Mouse (Mus musculus): Measurements from ENCODE around the gene Npc1l1. TPM values are rescaled to one million over a fixed set of nuclear protein-coding genes. Genes with fewer than 3 reads are reported as not detected.

The Npc1l1 gene
- polyA plus RNA-seq, 1 experiment: 0.24 TPM

- 60% methylated on average over 2 of the region's 2 CpGs for WGBS
- H3K27ac ChIP-seq (ENCODE audit: control insufficient read depth, insufficient read depth, low read length): no peak overlapping the region
- H3K4me1 ChIP-seq (replicated peaks; ENCODE audit: control insufficient read depth, insufficient read depth, low read length): peaks cover 6% of the 10 kb centered on the region; the same call in 1 of the 2 replicates
- no peaks in the 10 kb centered on the region for H3K36me3 ChIP-seq (ENCODE audit: control insufficient read depth, insufficient read depth, low read length)
- H3K27me3 ChIP-seq (ENCODE audit: control insufficient read depth, insufficient read depth, low read length): no peaks in the 10 kb centered on the region
- DNase-seq: no peak
- no peak for TF ChIP-seq CTCF (IDR thresholded peaks at IDR 0.05; ENCODE audit: borderline replicate concordance, control insufficient read depth, extremely low read depth, insufficient read depth, low read length, poor library complexity)
- no peak for TF ChIP-seq POLR2A (IDR thresholded peaks at IDR 0.05; ENCODE audit: control insufficient read depth, extremely low read depth, insufficient read depth, low read length, poor library complexity)
- H3K4me3 ChIP-seq (ENCODE audit: control insufficient read depth, insufficient read depth, low read length): no peak overlapping the region
Measured at GRCm38 (mm10) chr11:6169041-6169663, 60.8 kb downstream of the Npc1l1 start.

- peaks cover 8% of the 10 kb centered on the region; the same call in 1 of the 2 replicates for H3K4me1 ChIP-seq (replicated peaks; ENCODE audit: control insufficient read depth, insufficient read depth, low read length)
- 94% methylated on average over 12 of the region's 12 CpGs for WGBS
- no peak overlapping the region for H3K4me3 ChIP-seq (ENCODE audit: control insufficient read depth, insufficient read depth, low read length)
- no peaks in the 10 kb centered on the region for H3K36me3 ChIP-seq (ENCODE audit: control insufficient read depth, insufficient read depth, low read length)
- H3K27me3 ChIP-seq (ENCODE audit: control insufficient read depth, insufficient read depth, low read length): no peaks in the 10 kb centered on the region
- TF ChIP-seq CTCF (IDR thresholded peaks at IDR 0.05; ENCODE audit: borderline replicate concordance, control insufficient read depth, extremely low read depth, insufficient read depth, low read length, poor library complexity) (no peak), POLR2A (IDR thresholded peaks at IDR 0.05; ENCODE audit: control insufficient read depth, extremely low read depth, insufficient read depth, low read length, poor library complexity) (no peak)
- no peak for DNase-seq
- no peak overlapping the region for H3K27ac ChIP-seq (ENCODE audit: control insufficient read depth, insufficient read depth, low read length)
Measured at GRCm38 (mm10) chr11:6166351-6166750, 63.6 kb downstream of the Npc1l1 start.

DNA sequence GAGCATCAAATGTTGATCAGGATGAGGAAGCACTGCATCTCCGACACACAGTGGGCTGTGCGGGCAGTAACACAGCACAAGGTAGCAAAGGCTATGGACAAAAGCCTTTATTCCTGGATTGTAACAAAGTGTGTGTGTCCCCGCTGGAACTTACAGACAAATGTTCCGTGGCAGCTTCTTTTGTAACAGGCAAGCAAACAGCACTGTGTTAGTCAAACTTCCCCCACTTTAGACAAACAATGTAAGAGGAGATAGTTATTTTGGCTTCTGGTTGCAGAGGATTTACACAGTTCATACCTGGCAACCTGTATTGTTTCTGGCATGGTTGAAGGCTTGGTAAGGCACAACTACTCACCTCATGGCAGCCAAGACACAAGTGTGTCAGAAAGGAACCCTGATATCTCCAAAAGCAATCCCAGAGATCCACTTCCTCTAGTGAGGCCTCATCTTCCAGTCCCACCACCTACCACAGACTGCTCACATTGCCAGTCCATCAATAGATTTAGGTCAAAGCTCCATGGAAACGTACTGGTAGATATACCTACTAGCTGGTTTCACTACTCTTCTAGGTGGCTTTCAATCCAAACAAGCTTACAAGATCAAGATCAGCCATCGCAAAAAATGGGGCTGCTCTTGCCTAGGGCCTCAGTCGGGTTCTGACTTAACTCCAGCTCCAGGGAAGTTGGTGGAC, 64.4 kb downstream of the Npc1l1 start:
- WGBS: 93% methylated on average over 7 of the region's 7 CpGs
- H3K4me3 ChIP-seq (ENCODE audit: control insufficient read depth, insufficient read depth, low read length): no peak overlapping the region
- TF ChIP-seq CTCF (IDR thresholded peaks at IDR 0.05; ENCODE audit: borderline replicate concordance, control insufficient read depth, extremely low read depth, insufficient read depth, low read length, poor library complexity): no peak
- no peak for TF ChIP-seq POLR2A (IDR thresholded peaks at IDR 0.05; ENCODE audit: control insufficient read depth, extremely low read depth, insufficient read depth, low read length, poor library complexity)
- DNase-seq: no peak
- no peaks in the 10 kb centered on the region for H3K27me3 ChIP-seq (ENCODE audit: control insufficient read depth, insufficient read depth, low read length)
- H3K4me1 ChIP-seq (replicated peaks; ENCODE audit: control insufficient read depth, insufficient read depth, low read length): peaks cover 8% of the 10 kb centered on the region; the same call in 1 of the 2 replicates
- H3K36me3 ChIP-seq (ENCODE audit: control insufficient read depth, insufficient read depth, low read length): no peaks in the 10 kb centered on the region
- no peak overlapping the region for H3K27ac ChIP-seq (ENCODE audit: control insufficient read depth, insufficient read depth, low read length)

- H3K27me3 ChIP-seq (ENCODE audit: control insufficient read depth, insufficient read depth, low read length): no peaks in the 10 kb centered on the region
- H3K36me3 ChIP-seq (ENCODE audit: control insufficient read depth, insufficient read depth, low read length): no peaks in the 10 kb centered on the region
- 95% methylated on average over 7 of the region's 7 CpGs for WGBS
- H3K4me1 ChIP-seq (replicated peaks; ENCODE audit: control insufficient read depth, insufficient read depth, low read length): peaks cover 11% of the 10 kb centered on the region
- DNase-seq: no peak
- H3K27ac ChIP-seq (ENCODE audit: control insufficient read depth, insufficient read depth, low read length): no peak overlapping the region
- no peak for TF ChIP-seq CTCF (IDR thresholded peaks at IDR 0.05; ENCODE audit: borderline replicate concordance, control insufficient read depth, extremely low read depth, insufficient read depth, low read length, poor library complexity)
- TF ChIP-seq POLR2A (IDR thresholded peaks at IDR 0.05; ENCODE audit: control insufficient read depth, extremely low read depth, insufficient read depth, low read length, poor library complexity): no peak
- no peak overlapping the region for H3K4me3 ChIP-seq (ENCODE audit: control insufficient read depth, insufficient read depth, low read length)
Measured at GRCm38 (mm10) chr11:6164781-6165180, 65.2 kb downstream of the Npc1l1 start.

DNA sequence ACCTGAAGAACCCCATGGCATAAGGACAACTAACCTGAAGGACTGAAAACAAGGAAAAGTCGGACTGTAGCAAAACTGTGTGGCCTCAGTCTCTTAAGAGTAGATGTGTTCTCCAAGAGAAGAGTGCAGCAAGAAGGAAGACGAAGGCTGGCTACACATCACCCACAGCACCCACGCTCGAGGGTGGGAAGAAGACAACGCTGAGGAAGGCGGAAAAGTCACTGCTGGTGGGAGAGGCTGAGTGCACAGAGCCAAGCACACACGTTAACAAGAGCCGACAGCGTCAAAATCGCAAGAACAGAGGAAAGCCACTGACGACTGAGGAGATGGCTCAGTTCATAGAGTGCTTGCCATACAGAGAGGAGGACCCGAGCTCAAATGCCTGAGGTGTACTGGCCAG, 66.2 kb downstream of the Npc1l1 start:
- Histone ChIP-seq H3K27me3 (ENCODE audit: control insufficient read depth, insufficient read depth, low read length) (no peaks in the 10 kb centered on the region), H3K4me3 (ENCODE audit: control insufficient read depth, insufficient read depth, low read length) (no peak overlapping the region), H3K4me1 (replicated peaks; ENCODE audit: control insufficient read depth, insufficient read depth, low read length) (peaks cover 8% of the 10 kb centered on the region), H3K27ac (ENCODE audit: control insufficient read depth, insufficient read depth, low read length) (no peak overlapping the region), H3K36me3 (ENCODE audit: control insufficient read depth, insufficient read depth, low read length) (no peaks in the 10 kb centered on the region)
- TF ChIP-seq POLR2A (IDR thresholded peaks at IDR 0.05; ENCODE audit: control insufficient read depth, extremely low read depth, insufficient read depth, low read length, poor library complexity) (no peak), CTCF (IDR thresholded peaks at IDR 0.05; ENCODE audit: borderline replicate concordance, control insufficient read depth, extremely low read depth, insufficient read depth, low read length, poor library complexity) (no peak)
- DNase-seq: no peak
- 94% methylated on average over 12 of the region's 12 CpGs for WGBS

GRCm38 (mm10) chr11:6163062-6163461, 66.9 kb downstream of the Npc1l1 start:
- peaks cover 8% of the 10 kb centered on the region for H3K4me1 ChIP-seq (replicated peaks; ENCODE audit: control insufficient read depth, insufficient read depth, low read length)
- WGBS: 100% methylated on average over 3 of the region's 3 CpGs
- no peak for TF ChIP-seq POLR2A (IDR thresholded peaks at IDR 0.05; ENCODE audit: control insufficient read depth, extremely low read depth, insufficient read depth, low read length, poor library complexity)
- TF ChIP-seq CTCF (IDR thresholded peaks at IDR 0.05; ENCODE audit: borderline replicate concordance, control insufficient read depth, extremely low read depth, insufficient read depth, low read length, poor library complexity): no peak

More at GRCm38 (mm10) chr11:6163062-6163461, 66.9 kb downstream of the Npc1l1 start:
- Histone ChIP-seq H3K27me3 (ENCODE audit: control insufficient read depth, insufficient read depth, low read length) (no peaks in the 10 kb centered on the region), H3K27ac (ENCODE audit: control insufficient read depth, insufficient read depth, low read length) (no peak overlapping the region), H3K4me3 (ENCODE audit: control insufficient read depth, insufficient read depth, low read length) (no peak overlapping the region), H3K36me3 (ENCODE audit: control insufficient read depth, insufficient read depth, low read length) (no peaks in the 10 kb centered on the region)
- no peak for DNase-seq

All from thymus, adult 2 months (tissue).